Mouse (Mus musculus): ENCODE results near the gene Cfap161.

The Cfap161 gene

DNA sequence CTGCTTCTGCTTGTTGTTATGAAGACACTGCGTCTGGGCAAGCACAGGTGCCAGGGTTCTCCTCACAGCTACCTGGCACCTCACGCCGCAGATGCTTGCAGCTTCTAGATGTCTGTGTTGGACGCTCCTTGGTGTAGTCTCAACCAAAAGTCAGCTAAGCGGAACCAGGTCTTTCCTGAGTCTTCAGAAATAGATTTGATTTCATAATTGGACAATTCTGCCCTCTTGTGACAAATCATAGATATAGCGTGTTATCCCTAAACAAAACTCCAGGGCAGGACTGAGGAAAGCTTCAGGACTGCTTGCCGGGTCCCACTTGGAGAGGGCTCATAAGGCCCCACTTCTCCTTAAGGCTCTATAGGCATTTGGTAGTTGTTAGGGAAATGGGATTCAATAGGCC, 7.8 kb upstream of the Cfap161 start:
- in situ Hi-C loops (cut with MboI; ENCODE audit: low sequenced_read_pairs), result no loop called here

GRCm38 (mm10) chr7:83802007-83802406, 7.3 kb upstream of the Cfap161 start:
- in situ Hi-C loops (cut with MboI; ENCODE audit: low sequenced_read_pairs), result no loop called here

- in situ Hi-C loops (cut with MboI; ENCODE audit: low sequenced_read_pairs), result no loop called here
Measured at GRCm38 (mm10) chr7:83801483-83801875, 6.8 kb upstream of the Cfap161 start.

DNA sequence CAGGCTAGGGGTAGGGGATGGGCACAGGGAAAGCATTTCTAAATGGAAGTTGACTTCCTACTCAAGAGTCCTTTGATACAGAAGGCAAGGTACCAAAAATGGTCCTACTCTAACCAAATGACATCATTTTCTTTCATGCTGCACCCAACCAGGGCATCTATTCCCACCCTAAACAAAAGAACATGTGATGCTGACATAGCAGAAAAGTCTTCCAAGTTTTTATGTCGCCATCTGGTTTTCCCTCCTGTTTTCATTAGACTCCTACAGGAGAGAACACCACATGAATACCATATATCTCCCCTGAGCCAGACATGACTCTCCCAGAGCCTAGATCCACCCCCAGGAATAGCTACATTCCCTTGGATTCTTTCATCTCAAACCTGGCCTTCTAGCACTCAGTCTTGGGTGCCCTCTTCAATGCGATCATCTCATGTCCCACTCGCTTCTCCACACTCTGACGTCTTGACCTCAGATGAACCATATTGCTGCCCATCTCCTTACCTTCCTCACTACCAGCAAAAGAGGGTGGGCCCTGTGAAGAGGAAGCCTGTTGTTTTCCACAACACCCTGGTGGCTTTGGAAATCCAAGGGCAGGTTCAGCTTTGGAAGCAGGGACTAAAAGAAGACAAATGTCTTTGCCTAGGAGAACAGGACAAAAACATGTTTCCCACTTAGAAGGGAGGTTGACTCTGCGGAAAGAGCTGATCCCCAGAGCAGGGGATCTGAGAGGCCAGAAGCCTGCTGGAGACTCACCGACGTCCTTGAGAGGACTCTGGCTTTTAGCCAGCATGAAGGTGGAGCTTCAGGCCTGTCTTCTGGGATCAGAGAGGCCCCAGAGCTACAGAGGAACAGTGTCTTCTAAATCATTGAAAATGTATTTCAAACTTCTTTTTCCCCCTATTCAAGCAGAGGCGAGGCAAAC, 6.1 kb upstream of the Cfap161 start:
- in situ Hi-C loops (cut with MboI; ENCODE audit: low sequenced_read_pairs), result no loop called here

GRCm38 (mm10) chr7:83800071-83800470, 5.4 kb upstream of the Cfap161 start:
- in situ Hi-C loops (cut with MboI; ENCODE audit: low sequenced_read_pairs), result no loop called here

- in situ Hi-C loops (cut with MboI; ENCODE audit: low sequenced_read_pairs), result loop anchor here (10.0 kb wide), 1 partner anchor 223 kb away; no protein-coding TSS in a partner anchor
Measured at GRCm38 (mm10) chr7:83798004-83798403, 3.3 kb upstream of the Cfap161 start.

DNA sequence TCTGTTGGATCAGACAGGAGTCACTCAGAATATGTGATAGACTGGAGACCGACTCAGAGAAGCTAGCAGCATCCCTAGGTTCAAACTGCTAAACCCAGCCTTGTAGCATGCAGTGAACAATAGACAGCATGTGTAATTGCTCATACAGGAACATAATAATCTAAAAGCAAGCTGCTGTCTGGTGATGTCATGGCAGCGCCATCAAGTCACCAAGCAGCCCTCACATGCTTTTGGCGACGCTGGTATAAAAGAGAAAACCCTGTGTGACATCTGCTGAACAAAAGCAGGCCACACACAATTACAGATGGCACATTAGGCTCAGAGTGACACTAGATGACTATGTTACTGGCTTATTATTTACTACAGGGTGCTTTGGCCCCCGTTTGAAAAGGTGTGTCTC, 1.5 kb upstream of the Cfap161 start:
- in situ Hi-C loops (cut with MboI; ENCODE audit: low sequenced_read_pairs), result loop anchor here (10.0 kb wide), 1 partner anchor 221 kb away; no protein-coding TSS in a partner anchor

DNA sequence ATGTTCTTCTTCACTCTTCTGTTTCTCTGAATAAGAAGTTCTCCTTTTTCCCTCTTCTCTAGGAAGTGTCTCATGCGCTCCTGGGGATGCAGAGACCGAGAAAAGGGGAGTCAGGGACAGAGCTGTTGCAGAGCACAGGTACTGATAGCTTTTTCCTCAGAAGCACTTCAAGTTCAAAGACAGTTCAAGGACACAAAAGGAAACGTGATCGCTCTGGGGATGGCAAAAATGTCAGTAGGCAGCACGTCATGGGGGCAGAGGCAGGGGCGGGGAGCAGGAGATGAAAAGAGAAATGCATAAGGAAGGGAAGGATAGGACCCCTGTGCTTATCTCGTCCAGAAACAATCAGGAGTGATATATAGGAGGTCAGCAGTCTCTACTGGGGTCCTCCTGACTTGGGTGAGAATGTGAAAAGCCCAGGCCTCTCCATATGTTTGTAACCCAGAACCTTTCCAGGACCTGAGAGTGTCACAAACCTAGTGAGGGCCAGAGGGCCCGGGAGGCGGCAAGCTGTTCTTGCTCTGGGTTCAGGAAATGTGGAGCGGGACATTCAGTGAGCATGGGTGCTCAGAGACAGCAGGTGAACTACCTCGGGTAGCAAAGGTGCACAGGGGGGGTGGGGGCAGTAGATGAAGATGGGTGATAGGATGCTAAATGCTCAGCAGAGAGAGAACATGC, 535 bp downstream of the Cfap161 start:
- in situ Hi-C loops (cut with MboI; ENCODE audit: low sequenced_read_pairs), result loop anchor here (10.0 kb wide), 1 partner anchor 219 kb away; no protein-coding TSS in a partner anchor

GRCm38 (mm10) chr7:83780881-83781280, 13.8 kb downstream of the Cfap161 start:
- in situ Hi-C loops (cut with MboI; ENCODE audit: low sequenced_read_pairs), result no loop called here

DNA sequence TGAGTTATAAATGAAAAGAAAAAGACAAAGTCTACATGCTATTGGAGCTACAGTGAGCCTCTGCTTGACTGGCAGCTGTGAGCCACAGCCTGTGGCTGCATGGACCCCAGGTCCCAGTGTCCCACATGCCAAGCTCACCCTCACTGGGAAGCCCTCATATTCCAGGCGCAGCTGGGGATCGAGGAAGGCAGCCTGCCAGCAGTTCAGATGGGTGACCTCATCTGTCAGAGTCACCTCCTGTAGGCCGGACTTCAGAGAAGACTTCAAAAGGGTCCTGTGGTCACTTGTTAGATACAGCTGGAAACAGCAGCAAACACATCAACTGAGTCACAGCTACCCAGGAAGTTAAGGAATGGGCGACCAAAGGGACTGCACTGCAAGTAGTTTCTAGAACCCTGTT, 14.7 kb downstream of the Cfap161 start:
- in situ Hi-C loops (cut with MboI; ENCODE audit: low sequenced_read_pairs), result no loop called here

DNA sequence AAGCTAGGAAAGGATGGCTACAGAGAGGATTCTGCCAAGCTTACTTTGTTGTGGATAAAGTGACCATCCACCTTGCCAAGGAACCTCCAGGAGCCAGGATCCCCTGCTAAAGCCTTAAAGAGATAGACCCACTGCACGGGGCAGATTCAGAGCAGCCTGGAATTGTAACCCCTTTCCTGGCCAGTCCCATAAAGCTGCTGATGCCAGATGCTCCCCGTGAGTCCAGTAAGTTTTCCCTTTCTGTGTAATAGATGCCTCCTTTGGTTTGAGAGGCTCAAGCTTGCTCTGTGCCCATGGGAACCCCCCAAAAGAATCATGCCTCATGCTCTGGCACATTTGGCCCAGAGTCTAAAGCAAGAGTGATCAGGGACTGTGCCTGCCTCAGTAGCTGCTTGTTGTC, 15.7 kb downstream of the Cfap161 start:
- in situ Hi-C loops (cut with MboI; ENCODE audit: low sequenced_read_pairs), result no loop called here

GRCm38 (mm10) chr7:83778516-83778915, 16.2 kb downstream of the Cfap161 start:
- in situ Hi-C loops (cut with MboI; ENCODE audit: low sequenced_read_pairs), result no loop called here

DNA sequence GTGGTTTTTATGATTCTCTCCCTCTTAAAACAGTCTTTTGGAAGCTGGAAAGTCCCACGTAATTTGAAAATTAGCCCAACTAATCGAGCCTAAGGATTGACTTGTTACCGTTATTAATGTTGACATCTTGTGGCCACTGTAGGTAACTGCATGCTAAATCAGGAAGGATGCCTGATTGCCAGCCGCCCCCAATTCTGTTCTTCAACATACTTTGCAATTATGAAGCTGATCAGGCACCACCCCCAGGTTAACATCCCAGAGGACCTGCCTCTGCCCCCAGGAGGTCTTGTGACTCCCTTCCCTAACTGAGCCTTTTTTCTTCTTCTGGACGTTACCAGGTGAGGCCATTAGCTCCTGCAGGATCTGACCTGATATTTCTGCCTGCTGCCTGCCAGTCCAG, 20.0 kb downstream of the Cfap161 start:
- in situ Hi-C loops (cut with MboI; ENCODE audit: low sequenced_read_pairs), result no loop called here

DNA sequence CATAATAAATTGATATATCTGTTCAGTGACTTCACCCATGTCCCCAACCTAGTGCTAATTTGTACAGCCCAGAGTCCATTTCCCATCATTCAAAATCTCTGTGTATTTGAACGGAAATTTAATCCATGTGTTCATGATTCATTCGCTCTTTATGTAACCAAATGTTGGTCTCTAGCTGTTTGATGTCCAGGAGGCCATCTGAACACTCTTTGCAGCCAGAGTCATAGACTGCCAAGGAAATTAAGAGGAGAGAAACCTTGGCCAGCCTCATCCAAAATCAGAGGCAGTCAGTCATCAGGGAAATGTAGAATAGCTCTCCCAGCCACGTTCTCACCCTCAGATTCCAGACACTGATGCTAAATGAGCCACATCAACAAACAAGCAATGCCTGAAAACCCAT, 31.0 kb downstream of the Cfap161 start:
- in situ Hi-C loops (cut with MboI; ENCODE audit: low sequenced_read_pairs), result no loop called here

DNA sequence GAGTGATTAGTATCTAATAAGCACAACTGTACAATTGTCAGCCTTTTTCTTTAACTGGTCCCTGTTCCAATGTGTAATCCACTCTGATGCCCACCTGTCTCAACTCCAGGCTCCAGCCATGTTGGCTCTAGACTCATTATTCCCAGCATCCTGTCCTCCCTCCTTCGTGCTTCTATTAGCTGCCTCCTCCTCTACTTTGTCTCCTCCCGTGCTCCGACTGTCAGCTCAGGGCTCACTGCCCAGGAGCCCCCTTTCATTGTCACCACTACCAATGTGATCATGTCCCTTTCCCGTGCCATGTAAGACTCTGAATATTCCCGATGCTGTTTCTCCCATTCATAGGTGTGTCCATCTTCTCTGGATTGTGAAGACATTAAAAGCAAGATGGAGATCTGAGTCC, 32.3 kb downstream of the Cfap161 start:
- in situ Hi-C loops (cut with MboI; ENCODE audit: low sequenced_read_pairs), result no loop called here

DNA sequence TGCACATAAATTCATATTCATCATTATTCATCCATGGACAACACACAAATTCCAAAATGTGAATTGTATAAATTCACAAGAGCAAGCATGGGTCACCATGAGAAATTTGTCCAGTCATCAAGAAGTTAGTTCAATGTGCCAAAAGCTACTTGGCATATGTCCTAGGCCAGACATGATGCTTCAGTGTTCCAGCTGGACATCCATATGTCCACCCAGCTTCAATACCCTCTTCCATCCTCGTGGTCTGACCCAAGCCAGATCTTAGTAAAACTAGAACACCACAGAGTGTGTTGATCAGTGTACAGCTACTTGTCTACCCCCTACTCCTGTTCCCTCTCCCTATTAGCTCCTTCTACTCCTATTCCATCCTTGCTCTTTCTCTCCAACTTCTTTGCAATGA, 43.6 kb downstream of the Cfap161 start:
- in situ Hi-C loops (cut with MboI; ENCODE audit: low sequenced_read_pairs), result no loop called here

DNA sequence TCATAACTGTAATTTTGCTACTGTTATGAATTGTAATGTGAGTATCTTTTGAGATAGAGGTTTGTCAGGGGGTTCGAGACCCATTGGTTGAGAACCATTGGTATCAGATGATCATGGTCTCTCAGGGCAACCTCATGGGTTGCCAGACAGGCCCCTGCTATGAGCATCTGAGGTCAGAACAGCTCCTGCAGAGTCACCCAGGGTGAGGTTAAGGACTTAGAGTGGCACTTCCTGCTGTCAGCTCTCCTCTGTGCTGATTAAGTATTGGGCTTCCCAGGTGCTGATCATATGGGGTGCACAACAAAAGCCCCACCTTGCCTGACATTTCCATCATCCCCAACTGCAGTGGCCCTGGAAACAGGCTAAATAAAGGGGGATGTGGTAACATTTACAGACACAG, 46.3 kb downstream of the Cfap161 start:
- in situ Hi-C loops (cut with MboI; ENCODE audit: low sequenced_read_pairs), result no loop called here

DNA sequence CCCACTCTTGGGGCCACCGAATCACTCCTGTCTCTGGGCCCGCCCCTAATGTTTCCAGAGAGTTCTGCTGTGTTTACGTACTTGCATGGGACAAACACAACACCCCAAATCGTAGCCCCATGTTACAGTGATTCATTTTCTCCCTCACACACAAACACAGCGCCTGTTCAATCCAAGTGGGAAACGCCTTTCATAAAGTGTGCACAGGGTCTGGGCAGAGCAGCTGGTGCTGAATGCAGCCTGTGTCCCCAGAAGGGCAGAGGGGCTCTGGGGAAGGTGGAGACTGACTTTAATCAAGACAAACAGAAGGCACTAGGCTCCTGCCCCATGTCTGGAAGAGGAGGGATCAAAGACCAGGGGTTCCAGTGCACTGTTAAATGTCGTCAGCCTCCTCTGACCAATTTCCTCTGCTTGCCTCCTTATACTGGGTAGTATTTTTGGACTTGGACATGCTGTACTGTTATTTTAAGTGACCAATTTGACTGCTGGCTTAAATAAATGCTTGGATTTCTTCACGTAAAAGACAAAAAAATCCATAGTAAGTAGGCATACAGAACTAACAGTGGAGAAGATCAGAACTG, 48.5 kb downstream of the Cfap161 start:
- in situ Hi-C loops (cut with MboI; ENCODE audit: low sequenced_read_pairs), result no loop called here

DNA sequence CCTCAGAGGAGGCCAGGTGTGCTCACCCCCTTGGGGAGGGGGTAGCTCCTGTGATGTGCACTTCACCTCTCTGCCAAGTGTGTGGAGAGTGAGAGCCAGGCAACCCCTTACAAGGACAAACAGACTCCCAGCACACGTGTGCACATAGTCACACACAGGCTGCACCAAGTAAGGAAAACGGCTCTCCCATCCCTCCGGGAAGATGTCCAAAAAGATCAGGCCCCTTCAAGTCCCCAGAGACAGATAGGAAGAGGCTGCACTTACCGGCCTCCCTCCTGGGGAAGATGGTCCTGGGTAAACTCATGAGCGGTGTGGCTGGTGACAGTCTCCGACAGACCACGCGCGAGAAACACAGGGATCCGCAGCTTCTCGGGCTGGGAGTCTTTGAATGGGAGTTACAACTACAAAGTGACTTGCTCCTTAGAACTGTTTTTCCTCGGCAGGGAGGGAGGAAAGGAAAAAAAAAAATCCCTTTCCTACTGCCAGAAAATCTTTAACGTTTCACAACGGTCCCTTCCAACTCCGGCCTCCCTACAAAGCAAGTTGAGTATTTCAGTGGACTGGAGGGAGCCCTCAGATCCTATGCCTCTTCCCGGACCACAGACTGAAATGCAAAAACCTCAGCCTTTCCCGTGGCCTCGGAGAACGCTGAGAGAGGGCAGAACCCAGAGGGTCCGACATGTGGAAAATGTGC, 49.1 kb downstream of the Cfap161 start, which contains the start of gene Il16:
Gene Il16, minus strand, starts transcription at position 314 of the 694 bp plus-strand sequence.
- in situ Hi-C loops (cut with MboI; ENCODE audit: low sequenced_read_pairs), result no loop called here

GRCm38 (mm10) chr7:83745065-83745412, 49.6 kb downstream of the Cfap161 start:
- in situ Hi-C loops (cut with MboI; ENCODE audit: low sequenced_read_pairs), result no loop called here

- in situ Hi-C loops (cut with MboI; ENCODE audit: low sequenced_read_pairs), result no loop called here
Measured at GRCm38 (mm10) chr7:83744250-83744649, 50.4 kb downstream of the Cfap161 start.
